In the genomic region with DNA sequence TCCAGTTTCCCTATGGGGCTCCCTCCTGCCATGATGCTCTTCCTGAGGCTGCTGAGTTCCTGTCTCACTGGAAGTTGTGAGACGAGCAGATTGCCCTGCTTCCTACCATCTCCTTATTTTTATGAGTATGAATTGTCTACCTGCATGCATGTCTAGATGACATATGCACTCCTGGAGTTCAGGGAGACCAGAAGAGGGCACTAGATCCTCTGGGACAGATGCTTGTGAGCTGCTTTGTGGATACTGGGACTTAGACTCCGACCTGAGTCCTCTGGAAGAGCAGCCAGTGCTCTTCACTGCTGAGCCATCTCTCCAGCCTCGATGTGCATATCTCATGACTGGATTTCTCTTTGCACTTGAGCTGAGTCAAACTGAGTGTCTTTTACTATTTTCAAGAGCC, we compare ENCODE assay signal across 26 mouse cellular contexts. TPM values are rescaled to one million over a fixed set of nuclear protein-coding genes. Genes with fewer than 3 reads are reported as not detected.
A peak's percentile ranks its signal among the peaks of the same experiment; 100 is the strongest.
DNase-seq lines count a peak whose midpoint lies in the region; ATAC-seq and TF ChIP-seq lines count a peak whose summit lies in the region.
"Had no signal": no experiment of that assay in that cellular context is flagged by ENCODE, and none has a peak within 500 bp of the region (broad histone marks: within the 10 kb centered on the region; RNA-seq: fewer than 3 reads in every experiment).

No protein-coding gene starts in this region.

- no peaks in the 10 kb centered on the region for H3K79me3 ChIP-seq in C2C12 (ENCODE audit: low read depth)

- no peak overlapping the region for H3K27ac ChIP-seq in heart, postnatal 0 days (ENCODE audit: low read depth)
- H3K27ac ChIP-seq in left cerebral cortex, adult 2 months: no peak overlapping the region
- H3K27ac ChIP-seq: embryonic facial prominence, embryonic 15.5 days; forebrain, embryonic 10.5 days; hindbrain, embryonic 10.5 days; liver, embryonic 15.5 days; midbrain, embryonic 10.5 days had no signal

- WGBS in heart, postnatal 0 days: 52% methylated on average over 3 of the region's 3 CpGs

- peak; percentile 40 for TF ChIP-seq CTCF in heart, postnatal 0 days (IDR thresholded peaks at IDR 0.05; ENCODE audit: low read depth)
- peak; percentile 25 for TF ChIP-seq CTCF in left cerebral cortex, adult 2 months (IDR thresholded peaks at IDR 0.05)
- no peak for TF ChIP-seq CTCF in C2C12 (IDR thresholded peaks at IDR 0.05; ENCODE audit: control insufficient read depth, insufficient read depth, insufficient read length)

- no peaks in the 10 kb centered on the region for H3K79me2 ChIP-seq in C2C12 (ENCODE audit: control insufficient read depth, insufficient read depth)

- no peak overlapping the region for H3K9ac ChIP-seq in heart, postnatal 0 days (replicated peaks; ENCODE audit: low read depth, low read length)
- H3K9ac ChIP-seq: embryonic facial prominence, embryonic 15.5 days; liver, embryonic 15.5 days had no signal

- no peak for DNase-seq in heart, postnatal 0 days (ENCODE audit: low spot score)
- DNase-seq in heart, postnatal 10 days: no peak
- DNase-seq in left cerebral cortex, adult 2 months (ENCODE audit: extremely low spot score in 1 of 2, low spot score in 2 of 2): no peak
- DNase-seq in left cerebral cortex, adult 9 months (ENCODE audit: low spot score in 2 of 2): no peak
- DNase-seq in brain, adult 2 months (ENCODE audit: low read depth, low spot score): peak; percentile 58
- DNase-seq in neural tube, embryonic 10.5 days (ENCODE audit: extremely low spot score, low spot score): no peak
- no peak for DNase-seq in spleen, postnatal 36 days (ENCODE audit: low spot score in 2 of 2)
- DNase-seq: adrenal gland, adult 8-10 months; cerebellum, adult 2 months; lung, postnatal 4 days; right cerebral cortex, postnatal 25 days; thymus, postnatal 25 days had no signal

- ATAC-seq in heart, postnatal 0 days (ENCODE audit: insufficient read depth, low read depth): no peak
- ATAC-seq: CD4-positive, CD25-positive, alpha-beta regulatory T cell, adult 4 months; inflammation-experienced regulatory T-cells, adult 6 months had no signal

- no peak overlapping the region for H3ac ChIP-seq in C2C12 (ENCODE audit: control insufficient read depth, insufficient read length, low read depth)

- no peaks in the 10 kb centered on the region for H3K9me3 ChIP-seq in heart, postnatal 0 days (replicated peaks; ENCODE audit: control insufficient read depth, low read length)
- H3K9me3 ChIP-seq: embryonic facial prominence, embryonic 15.5 days; forebrain, embryonic 10.5 days; hindbrain, embryonic 10.5 days; liver, embryonic 15.5 days; midbrain, embryonic 10.5 days had no signal

- H3K4me3 ChIP-seq in heart, postnatal 0 days (ENCODE audit: low read depth, low read length): no peak overlapping the region
- H3K4me3 ChIP-seq in left cerebral cortex, adult 2 months: no peak overlapping the region
- H3K4me3 ChIP-seq in C2C12 (ENCODE audit: insufficient read depth, poor library complexity, severe bottlenecking): peak overlapping the region; percentile 11
- H3K4me3 ChIP-seq: embryonic facial prominence, embryonic 15.5 days; forebrain, embryonic 10.5 days; hindbrain, embryonic 10.5 days; liver, embryonic 15.5 days; midbrain, embryonic 10.5 days had no signal

- intact Hi-C loops in heart, postnatal 10 days (cut with DNase I): no loop called here
- intact Hi-C loops in left cerebral cortex, adult 2 months (cut with DNase I): no loop called here

- no peak overlapping the region for H3K4me2 ChIP-seq in heart, postnatal 0 days (ENCODE audit: low read depth, low read length)
- H3K4me2 ChIP-seq: embryonic facial prominence, embryonic 15.5 days; liver, embryonic 15.5 days had no signal

- H3K36me3 ChIP-seq in heart, postnatal 0 days (replicated peaks; ENCODE audit: control insufficient read depth, insufficient read depth, low read length): no peaks in the 10 kb centered on the region
- no peaks in the 10 kb centered on the region for H3K36me3 ChIP-seq in C2C12 (ENCODE audit: control insufficient read depth, insufficient read depth)
- H3K36me3 ChIP-seq: embryonic facial prominence, embryonic 15.5 days; forebrain, embryonic 10.5 days; hindbrain, embryonic 10.5 days; liver, embryonic 15.5 days; midbrain, embryonic 10.5 days had no signal

- TF ChIP-seq EP300 in heart, postnatal 0 days (IDR thresholded peaks at IDR 0.05; ENCODE audit: low read depth): no peak

- H3K27me3 ChIP-seq in heart, postnatal 0 days (ENCODE audit: control insufficient read depth, insufficient read depth, low read length): no peaks in the 10 kb centered on the region
- no peaks in the 10 kb centered on the region for H3K27me3 ChIP-seq in C2C12 (ENCODE audit: control insufficient read depth, insufficient read depth, insufficient read length)
- H3K27me3 ChIP-seq: embryonic facial prominence, embryonic 15.5 days; liver, embryonic 15.5 days had no signal

- H3K4me1 ChIP-seq in heart, postnatal 0 days (ENCODE audit: control insufficient read depth, insufficient read depth): no peaks in the 10 kb centered on the region
- H3K4me1 ChIP-seq: embryonic facial prominence, embryonic 15.5 days; forebrain, embryonic 10.5 days; hindbrain, embryonic 10.5 days; liver, embryonic 15.5 days; midbrain, embryonic 10.5 days had no signal

TF ChIP-seq in C2C12, 6 proteins besides CTCF, POLR2A, EP300 and RAD21:
- TF ChIP-seq MYOG (IDR thresholded peaks at IDR 0.05; ENCODE audit: control insufficient read depth, extremely low read depth, insufficient read length) (no peak), USF1 (IDR thresholded peaks at IDR 0.05; ENCODE audit: low read depth) (no peak), FOSL1 (IDR thresholded peaks at IDR 0.05; ENCODE audit: insufficient read depth, low read length, poor library complexity, severe bottlenecking) (no peak), CEBPB (IDR thresholded peaks at IDR 0.05; ENCODE audit: low read depth) (no peak), MYOD1 (IDR thresholded peaks at IDR 0.05; ENCODE audit: control insufficient read depth, insufficient read length, low read depth) (no peak), MAX (IDR thresholded peaks at IDR 0.05) (no peak)

RNA-seq across cellular contexts. Expression of a gene that starts 35.6 kb away (rescaled TPM):
- not detected in 2 replicates for total RNA-seq in heart, postnatal 0 days (2014; rRNA removed; ENCODE audit: low replicate concordance)
- polyA plus RNA-seq in heart, postnatal 0 days (2015; fragmentation: Nextera tagmentation; extraction: Ambion mirVana): not detected in 2 replicates
- total RNA-seq in heart, postnatal 10 days (2021): not detected
- total RNA-seq in left cerebral cortex, adult 2 months (2021): under 1 TPM in 1 of 2 experiments, not detected in 1; 0.37 TPM
- polyA plus RNA-seq in C2C12 (2012; fragmentation: generic; extraction: Trizol): not detected
- total RNA-seq: adrenal gland, adult 8-10 months; gastrocnemius, postnatal 4 days; layer of hippocampus, postnatal 25 days; left cerebral cortex, postnatal 36 days had no signal
- polyA plus RNA-seq: CD4-positive, CD25-positive, alpha-beta regulatory T cell, adult 4 months; cerebellum, adult 2 months; embryonic facial prominence, embryonic 15.5 days; forebrain, embryonic 10.5 days; heart, embryonic 14.5 days; hindbrain, embryonic 10.5 days; inflammation-experienced regulatory T-cells, adult 6 months; liver, embryonic 15.5 days; midbrain, embryonic 10.5 days; neural tube, embryonic 14.5 days; testis, adult 2 months had no signal
